Mouse (Mus musculus) lung, adult 18-20 months (tissue): ENCODE measurements around the gene Cox6b1.

Experiments
- DNase-seq, 2 experiments: peaks; one replicate each; pipeline ENCODE4 v3.0.0; 2022; ENCODE audit warnings: mixed read lengths in 2 of 2

Cox6b1 gene

GRCm38 (mm10) chr7:30608476-30608875, 17.5 kb downstream of the Cox6b1 start:
- DNase-seq: no peak

- DNase-seq: peak; percentile 73 to 83
Observed at GRCm38 (mm10) chr7:30607706-30608309, 18.1 kb downstream of the Cox6b1 start.

GRCm38 (mm10) chr7:30604944-30605343, 21.0 kb downstream of the Cox6b1 start:
- no peak for DNase-seq

- no peak for DNase-seq
Observed at GRCm38 (mm10) chr7:30604424-30604823, 21.5 kb downstream of the Cox6b1 start.

GRCm38 (mm10) chr7:30602583-30602982, 23.4 kb downstream of the Cox6b1 start:
- peak; percentile 92 to 94 for DNase-seq

- DNase-seq: peak; percentile 88 to 93
Observed at GRCm38 (mm10) chr7:30600651-30601050, 25.3 kb downstream of the Cox6b1 start.

GRCm38 (mm10) chr7:30599933-30600353, 26.0 kb downstream of the Cox6b1 start:
- DNase-seq: peak; percentile 98

- DNase-seq: no peak
Observed at GRCm38 (mm10) chr7:30598786-30599185, 27.2 kb downstream of the Cox6b1 start, which contains the start of gene Zbtb32. Gene Zbtb32, minus strand, starts transcription at chr7:30598909.

- peak; percentile 54 to 61 for DNase-seq
Observed at GRCm38 (mm10) chr7:30596811-30597210, 29.1 kb downstream of the Cox6b1 start.

- no peak for DNase-seq
Observed at GRCm38 (mm10) chr7:30596093-30596492, 29.9 kb downstream of the Cox6b1 start.

- no peak for DNase-seq
Observed at GRCm38 (mm10) chr7:30594510-30595024, 31.4 kb downstream of the Cox6b1 start.

GRCm38 (mm10) chr7:30593579-30594509, 32.1 kb downstream of the Cox6b1 start:
- DNase-seq: no peak

GRCm38 (mm10) chr7:30592772-30593423, 33.1 kb downstream of the Cox6b1 start:
- no peak for DNase-seq

GRCm38 (mm10) chr7:30591605-30591951, 34.4 kb downstream of the Cox6b1 start:
- no peak for DNase-seq

GRCm38 (mm10) chr7:30590927-30591604, 34.9 kb downstream of the Cox6b1 start:
- DNase-seq: no peak

GRCm38 (mm10) chr7:30589435-30590301, 36.3 kb downstream of the Cox6b1 start:
- peak; percentile 86 to 87 for DNase-seq

GRCm38 (mm10) chr7:30588676-30589434, 37.1 kb downstream of the Cox6b1 start, which contains the start of gene Kmt2b:
Gene Kmt2b, minus strand, starts transcription at chr7:30588726.
- DNase-seq: peak; percentile 99

- DNase-seq: peak; percentile 37 to 53
Observed at GRCm38 (mm10) chr7:30587842-30588667, 37.9 kb downstream of the Cox6b1 start.

GRCm38 (mm10) chr7:30586455-30587020, 39.4 kb downstream of the Cox6b1 start:
- no peak for DNase-seq
